Mouse (Mus musculus) hematopoietic stem cell, adult 5-6 weeks (primary cell): ENCODE data around the gene Gm11011. TPM values are rescaled to one million over a fixed set of nuclear protein-coding genes. Genes with fewer than 3 reads are reported as not detected.

Experiments used
- ATAC-seq, 2 experiments: fragments of 125-278 bp in 1 of 2; replicated peaks in 1 of 2; 2 replicates each; pipeline ENCODE4 v1.8.0; 2016 to 2017; ENCODE audit warnings: inconsistent platforms in 2 of 2, mild to moderate bottlenecking in 2 of 2, moderate number of reproducible peaks in 2 of 2, low read depth in 1 of 2, moderate TSS enrichment in 1 of 2; ENCODE audit not compliant: low FRiP score in 2 of 2, poor library complexity in 2 of 2, severe bottlenecking in 2 of 2, insufficient read depth in 1 of 2, low TSS enrichment in 1 of 2
- total RNA-seq: library from RNA; stranded (forward); fragments of 172-1452, 232-1000 nt; gene quantifications from 2 replicates; pipeline ENCODE4 v1.2.3, GENCODE M21; 2017

The Gm11011 gene
- total RNA-seq, 1 experiment from 2014 or later = not detected

DNA sequence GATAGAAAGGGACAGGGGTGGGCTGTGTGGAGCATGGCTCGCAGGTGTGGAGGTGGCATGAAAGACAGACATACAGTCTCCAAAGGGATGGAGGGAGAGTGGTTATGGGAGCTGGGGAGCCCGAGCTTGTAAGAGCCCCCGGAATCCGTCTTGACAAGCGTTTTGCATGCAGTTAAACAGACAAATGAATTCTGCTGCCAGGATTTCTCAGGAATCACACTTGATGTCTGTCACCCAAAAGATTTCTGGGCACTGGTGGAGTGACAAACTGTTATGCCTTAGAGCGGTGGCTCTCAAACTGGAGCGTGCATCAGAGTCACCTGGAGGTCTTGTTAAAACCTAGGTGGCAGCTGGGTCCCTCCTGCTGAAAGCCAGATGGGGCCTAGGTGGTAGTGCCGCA, 10.4 kb upstream of the Gm11011 start:
- no peak for ATAC-seq

DNA sequence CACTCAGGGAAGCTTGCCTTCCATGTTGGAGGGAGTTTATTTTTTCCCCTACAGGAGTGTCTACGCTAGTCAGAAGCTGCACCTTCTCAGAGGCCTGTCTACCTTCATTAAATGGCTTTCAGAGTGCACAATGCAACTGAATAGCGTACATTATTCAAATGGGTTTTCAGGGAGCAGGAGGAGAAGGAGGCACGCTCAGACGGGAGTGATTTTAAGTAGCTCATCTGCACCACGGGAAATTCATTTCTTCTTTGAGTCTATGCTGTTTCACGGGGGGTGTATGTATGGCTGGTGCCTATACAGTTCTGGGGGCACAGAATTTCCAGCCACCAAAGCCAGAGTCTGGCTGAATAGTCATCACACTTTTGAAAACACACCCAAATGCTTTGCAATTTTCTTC, 9.8 kb upstream of the Gm11011 start:
- no peak for ATAC-seq

DNA sequence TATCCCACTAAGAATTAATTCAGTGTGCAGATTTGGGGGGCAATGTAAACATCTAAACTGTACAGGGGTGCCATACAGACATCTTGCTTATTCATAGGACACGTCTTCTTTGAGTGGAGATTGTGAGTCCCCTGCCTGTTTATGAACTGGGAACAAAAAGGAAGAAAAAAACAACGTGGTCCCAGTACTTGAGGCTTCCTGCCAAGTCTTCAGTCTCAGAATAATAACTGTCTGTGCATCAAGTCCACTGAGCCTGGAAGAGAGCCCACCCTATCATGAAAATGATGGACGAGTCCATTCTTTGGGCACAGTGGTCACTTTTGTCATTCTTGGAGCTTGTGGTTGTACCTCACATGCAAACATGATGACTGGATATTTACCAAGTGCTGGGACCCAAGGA, 6.2 kb upstream of the Gm11011 start:
- no peak for ATAC-seq

DNA sequence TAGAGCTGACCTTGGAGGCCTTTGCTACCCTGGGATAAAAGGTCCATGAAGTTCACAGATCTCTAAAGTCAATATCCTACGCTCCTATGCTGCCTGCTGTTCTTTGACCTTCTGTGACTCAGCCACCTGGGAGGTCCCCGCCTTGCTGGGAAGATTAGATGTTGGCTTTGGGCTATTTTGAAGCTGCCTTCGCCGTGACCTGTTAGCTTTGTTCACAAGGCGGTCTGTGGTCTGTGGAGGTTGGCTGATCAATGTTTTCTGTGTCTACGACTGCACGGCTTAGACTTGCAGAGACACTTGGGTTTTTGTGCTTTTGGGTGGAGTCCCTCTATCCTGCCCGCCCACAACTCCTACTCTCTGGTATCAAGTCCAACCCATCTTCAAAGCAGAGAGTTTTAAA, 2.9 kb upstream of the Gm11011 start:
- no peak for ATAC-seq

DNA sequence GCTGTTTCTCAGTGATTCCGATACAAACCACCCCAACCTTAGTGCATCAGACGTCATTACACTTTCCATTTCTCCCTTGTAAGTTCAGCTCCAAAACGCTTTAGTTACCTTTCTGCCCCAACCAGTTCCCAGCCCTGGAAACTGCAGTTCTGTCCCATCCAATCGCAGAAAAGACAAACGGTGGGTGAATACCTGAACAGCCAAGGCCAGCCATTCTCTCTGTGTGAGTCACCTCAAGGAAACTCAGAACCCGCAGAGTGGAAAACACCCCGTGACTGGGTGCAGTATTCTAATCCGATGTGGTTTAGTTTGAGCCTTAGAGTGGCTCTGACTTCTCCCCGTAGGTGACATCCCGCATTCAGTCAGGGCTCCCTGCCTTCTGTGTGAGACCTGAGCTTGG, 2.2 kb upstream of the Gm11011 start:
- no peak for ATAC-seq

DNA sequence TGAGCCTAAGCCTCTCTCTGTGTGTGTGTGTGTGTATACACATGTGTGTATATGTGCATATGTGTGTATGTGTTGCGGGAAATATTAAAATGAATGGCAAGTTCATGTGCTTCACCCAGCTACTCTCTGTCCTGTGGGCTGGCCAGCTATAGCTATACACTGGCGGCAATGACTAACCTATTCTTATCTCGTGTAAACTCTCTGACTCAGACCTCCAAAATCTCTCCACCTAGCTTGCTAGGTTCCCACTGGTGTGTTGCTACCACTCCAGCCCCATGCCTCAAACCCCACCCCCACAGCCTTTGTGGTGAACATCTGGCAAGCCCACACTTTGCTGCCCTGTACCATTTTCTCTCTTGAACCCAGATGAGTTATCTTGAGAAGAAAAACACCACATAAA, 857 bp downstream of the Gm11011 start:
- no peak for ATAC-seq

DNA sequence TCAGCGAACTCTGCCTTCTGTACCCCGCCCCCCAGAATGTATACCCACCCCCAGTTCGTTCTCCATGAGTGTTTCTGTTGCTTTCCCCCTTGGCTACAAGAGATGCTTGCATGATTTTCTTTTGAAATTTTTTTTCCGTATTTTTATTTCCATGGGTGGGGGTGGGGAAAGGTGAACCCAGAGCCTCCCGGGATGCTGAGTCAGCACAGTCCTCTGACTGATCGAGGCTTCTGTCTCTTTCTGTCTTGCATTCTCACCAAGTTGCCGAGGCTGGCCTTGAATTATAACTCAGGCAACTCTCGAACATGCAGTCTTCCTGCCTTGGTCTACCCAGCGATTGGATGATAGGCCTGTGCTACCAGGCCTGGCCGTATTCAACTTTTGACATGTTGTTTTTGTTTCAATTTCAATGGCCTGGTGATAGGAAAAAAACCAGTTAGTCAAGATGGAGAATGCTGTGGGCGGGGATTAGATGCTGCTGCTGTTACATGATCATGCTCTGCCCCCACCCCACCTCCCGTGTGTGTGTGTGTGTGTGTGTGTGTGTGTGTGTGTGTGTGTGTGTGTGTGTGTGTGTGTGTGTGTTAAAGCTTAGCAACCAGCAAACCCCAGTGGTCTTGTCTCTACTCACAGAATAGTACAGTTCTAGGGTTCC, 1.8 kb downstream of the Gm11011 start:
- ATAC-seq = no peak

DNA sequence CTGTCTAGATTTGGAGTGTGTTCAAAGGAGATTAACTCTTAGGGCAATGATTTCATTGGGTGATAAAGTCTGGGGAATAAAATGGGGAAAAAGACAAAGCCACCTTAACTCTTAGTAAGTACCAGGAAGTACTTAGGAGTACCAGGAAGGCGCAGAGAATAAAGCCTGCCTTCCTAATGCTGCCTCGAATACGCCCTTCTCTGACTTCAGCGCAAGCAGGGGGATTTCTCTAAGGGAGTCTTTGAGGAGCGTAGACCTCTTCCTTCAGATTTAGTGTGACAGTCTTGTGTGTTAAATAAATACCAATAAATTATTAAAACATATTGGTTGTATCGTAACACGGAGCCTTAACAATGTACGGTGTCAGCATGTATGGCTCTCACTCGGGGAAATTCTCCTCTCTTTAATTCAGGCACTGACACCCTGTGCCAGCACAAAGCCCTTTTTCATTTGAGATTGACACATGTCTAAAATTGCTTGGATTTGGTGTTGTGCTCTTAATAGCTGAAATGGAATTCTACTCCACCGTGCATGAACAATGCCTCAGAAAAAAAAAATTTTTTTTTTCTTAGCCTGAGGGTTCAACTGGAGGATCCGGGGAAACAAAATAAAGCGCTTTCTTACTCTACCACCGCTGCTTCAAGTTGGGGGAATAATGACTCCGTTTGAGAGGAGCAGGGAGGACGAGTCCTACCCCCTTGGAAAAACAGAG, 2.6 kb downstream of the Gm11011 start:
- no peak for ATAC-seq

DNA sequence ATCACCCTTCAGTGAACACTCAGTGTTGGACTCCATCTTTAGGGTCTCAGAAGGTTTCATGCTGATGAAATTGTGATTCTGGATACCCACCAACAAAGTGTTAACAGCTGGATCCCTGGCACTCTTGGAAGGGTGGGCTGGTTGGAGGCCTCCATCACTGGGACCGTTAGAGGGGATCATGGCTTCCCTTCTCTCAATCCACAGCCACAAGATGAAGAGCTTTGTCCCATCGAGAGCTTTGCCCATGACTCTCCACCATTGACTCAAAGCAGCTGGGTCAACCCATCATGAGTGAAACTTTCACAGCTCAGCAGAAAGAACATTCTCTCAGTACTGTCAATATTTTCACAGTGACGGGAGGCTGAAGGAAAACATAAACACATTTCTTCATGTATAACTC, 4.1 kb downstream of the Gm11011 start:
- ATAC-seq = no peak

DNA sequence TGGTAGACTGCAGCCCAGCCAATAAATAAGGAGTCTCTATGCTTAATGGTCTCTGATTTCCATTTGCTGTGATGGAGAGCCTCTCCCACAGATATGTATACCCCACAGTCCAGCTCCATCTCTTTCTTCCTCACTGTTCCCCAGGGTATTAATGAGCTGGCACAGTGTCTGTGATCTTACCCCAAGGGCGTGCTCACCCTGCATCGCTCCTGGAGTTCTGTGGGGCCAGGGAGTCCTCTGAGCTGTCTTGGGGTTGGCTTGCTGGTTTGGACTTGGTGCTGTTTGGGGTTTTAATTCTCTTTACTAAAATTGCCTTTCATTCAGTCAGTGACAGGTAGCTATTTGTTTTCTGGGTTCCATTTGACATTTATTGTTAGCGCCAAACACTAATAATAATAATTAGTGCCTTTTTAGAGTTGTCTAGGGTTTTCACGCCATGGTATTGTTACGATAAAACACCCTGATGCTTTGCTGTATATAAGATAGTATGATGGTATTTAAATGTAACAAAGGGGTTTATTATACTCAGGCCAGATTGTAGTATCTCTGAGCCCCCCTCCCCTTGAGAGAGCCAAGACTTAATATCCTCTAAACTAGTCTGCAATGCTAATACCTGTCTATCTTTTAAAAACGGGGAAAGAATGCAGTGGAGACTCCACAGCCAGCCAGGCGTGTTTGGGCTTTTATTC, 9.9 kb downstream of the Gm11011 start:
- ATAC-seq = no peak

DNA sequence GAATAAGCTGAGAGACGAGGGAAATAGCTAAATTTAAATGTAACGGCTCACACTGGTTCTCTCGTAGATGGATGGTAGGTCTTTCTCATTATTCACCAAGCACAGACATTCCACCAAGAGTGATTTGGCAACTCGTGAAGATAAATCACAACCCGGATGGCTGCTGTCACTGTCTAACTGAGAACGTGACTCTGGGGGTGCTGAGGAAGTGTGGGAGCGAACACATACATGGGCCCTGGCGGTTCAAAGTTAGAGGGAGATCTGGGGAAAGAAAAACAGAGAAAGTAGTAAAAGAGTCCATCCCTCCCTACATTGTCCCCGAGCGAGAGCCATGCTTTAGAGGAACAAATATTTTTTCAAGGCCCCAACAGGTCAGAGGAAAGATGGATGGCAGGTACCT, 17.5 kb downstream of the Gm11011 start:
- ATAC-seq = no peak

DNA sequence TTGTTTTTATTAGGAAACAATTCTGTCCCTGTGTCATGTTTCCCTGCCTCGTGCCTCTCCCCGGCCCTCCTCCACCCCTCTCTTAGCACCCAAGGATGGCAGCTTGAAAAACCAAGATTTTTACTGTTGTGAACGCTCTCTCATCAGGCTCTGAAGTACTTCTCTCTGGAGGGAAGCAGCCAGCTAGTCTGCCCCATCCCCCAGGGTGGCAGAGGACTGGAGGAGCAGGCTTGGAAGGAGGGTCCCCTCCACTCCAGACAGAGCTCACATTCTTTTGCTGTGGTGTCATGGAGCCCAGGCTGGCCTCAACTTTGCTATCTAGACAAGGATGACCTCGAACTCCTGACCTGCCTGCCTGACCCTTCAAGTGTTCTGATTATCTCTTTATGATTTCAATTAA, 21.4 kb downstream of the Gm11011 start:
- ATAC-seq = no peak

DNA sequence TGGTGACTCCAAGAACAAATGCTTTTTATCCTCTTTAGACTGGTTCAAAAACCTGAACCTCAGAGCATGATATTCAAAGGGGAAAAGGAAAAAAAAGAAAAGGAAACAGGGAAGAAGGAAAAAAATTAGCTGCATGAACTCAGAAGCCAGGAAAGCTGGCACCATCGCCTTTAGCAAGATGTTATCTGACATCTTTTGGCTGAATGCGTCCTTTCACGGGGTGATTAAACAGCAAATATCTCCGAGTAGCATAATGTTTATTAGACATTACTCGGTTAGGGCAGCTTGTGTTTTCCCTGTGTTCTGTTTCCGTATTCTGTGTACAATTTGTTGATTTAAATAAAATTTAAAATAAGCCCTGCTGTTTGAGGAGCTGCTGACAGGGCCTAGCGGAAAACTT, 21.8 kb downstream of the Gm11011 start:
- no peak for ATAC-seq

DNA sequence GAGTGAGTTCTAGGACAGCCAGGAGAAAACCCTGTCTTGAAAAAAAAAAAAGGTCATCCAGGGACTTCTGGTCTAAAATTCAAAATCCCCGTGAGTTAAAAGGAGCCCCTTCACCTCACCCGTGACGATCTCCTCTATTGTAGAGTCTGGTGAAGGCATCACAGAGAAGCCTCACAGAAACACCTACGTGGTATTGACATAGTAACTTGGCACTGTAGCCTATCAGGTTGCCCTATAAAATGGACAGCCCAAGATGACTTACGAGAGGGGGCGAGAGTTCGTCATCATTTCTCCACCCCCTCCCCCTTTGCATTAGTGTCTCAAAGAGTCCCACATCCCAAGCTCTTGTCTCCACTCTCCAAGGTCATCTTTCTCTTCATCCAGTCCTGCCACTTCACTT, 41.9 kb downstream of the Gm11011 start:
- ATAC-seq = no peak

DNA sequence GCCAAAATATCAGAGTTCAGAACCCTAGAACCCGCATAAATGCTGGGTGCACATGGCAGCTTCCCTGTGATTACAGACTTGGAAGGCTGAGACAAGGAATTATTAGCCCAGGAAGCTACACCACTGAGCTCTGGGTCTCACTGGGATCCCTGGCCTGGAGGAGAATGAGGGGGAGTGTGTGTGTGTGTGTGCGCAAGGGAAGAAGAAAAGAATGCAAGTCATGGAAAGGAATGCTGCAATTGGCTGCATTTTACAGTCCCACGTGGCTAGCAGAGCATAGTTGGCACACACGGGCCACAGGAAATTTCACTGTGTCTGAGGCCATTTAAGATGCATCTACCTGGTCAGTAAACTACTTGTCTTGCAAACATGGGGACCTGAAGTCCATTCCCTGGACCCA, 48.6 kb downstream of the Gm11011 start:
- ATAC-seq = no peak
